Mouse (Mus musculus): ENCODE measurements at regions not wholly inside any gene's neighbourhood (a gene's known extent, or its start where the extent isn't known, plus 50 kb on each side); places are given as distances from the start of the nearest gene placed in this dataset.

GRCm38 (mm10) chr10:17352202-17352994 is 370.6 kb upstream of the Cited2 start:
- TF ChIP-seq CTCF (IDR thresholded peaks at IDR 0.05; ENCODE audit: borderline replicate concordance, insufficient read depth, low read length) (no peak), POLR2A (IDR thresholded peaks at IDR 0.05; ENCODE audit: low read depth, low read length) (no peak)
